Mouse (Mus musculus) myocyte (in vitro differentiated cells): ENCODE data around the gene Grb14.

Experiments
- MAX ChIP-seq: IDR thresholded peaks from one replicate; pipeline ENCODE4 v1.6.1; 2011; ENCODE audit warnings: low read depth, mild to moderate bottlenecking, control low read depth
- MYOD1 ChIP-seq, 3 experiments: IDR thresholded peaks; one replicate each; pipeline ENCODE4 v1.6.1; 2011; ENCODE audit warnings: control low read depth in 2 of 3, low read depth in 2 of 3, mild to moderate bottlenecking in 2 of 3, moderate library complexity in 1 of 3; ENCODE audit not compliant: insufficient read length in 2 of 3, control insufficient read depth in 1 of 3
- MYOG ChIP-seq, 3 experiments: IDR thresholded peaks; one replicate each; pipeline ENCODE4 v1.6.1; 2011; ENCODE audit warnings: control low read depth in 2 of 3, low read depth in 2 of 3, mild to moderate bottlenecking in 2 of 3; ENCODE audit not compliant: insufficient read length in 2 of 3, control insufficient read depth in 1 of 3, insufficient read depth in 1 of 3
- POLR2A ChIP-seq: IDR thresholded peaks from one replicate; pipeline ENCODE4 v1.6.1; 2011; ENCODE audit warnings: low read depth, mild to moderate bottlenecking, control low read depth, moderate library complexity; ENCODE audit not compliant: insufficient read length
- POLR2AphosphoS2 ChIP-seq: IDR thresholded peaks from one replicate; pipeline ENCODE4 v1.6.1; 2011; ENCODE audit warnings: low read depth, control low read depth; ENCODE audit not compliant: insufficient read length
- TCF12 ChIP-seq: IDR thresholded peaks from one replicate; pipeline ENCODE4 v1.6.1; 2011; ENCODE audit warnings: mild to moderate bottlenecking, control low read depth; ENCODE audit not compliant: poor library complexity, insufficient read depth, severe bottlenecking

GRCm38 (mm10) chr2:64897844-64898243 lies 126.9 kb downstream of the Grb14 start:
- TF ChIP-seq TCF12 (no peak), MAX (no peak), POLR2A (no peak), MYOD1 (IDR thresholded peaks at IDR 0.05; ENCODE audit: control insufficient read depth in 1 of 3, insufficient read length in 2 of 3, low read depth in 2 of 3) (no peak), POLR2AphosphoS2 (no peak), MYOG (IDR thresholded peaks at IDR 0.05; ENCODE audit: control insufficient read depth in 1 of 3, insufficient read depth in 1 of 3, insufficient read length in 2 of 3, low read depth in 2 of 3) (no peak)
